Mouse (Mus musculus) lung, adult 2 months (tissue): ENCODE measurements around the gene Fmo4. TPM values are rescaled to one million over a fixed set of nuclear protein-coding genes. Genes with fewer than 3 reads are reported as not detected.
A peak's percentile ranks its signal among the peaks of the same experiment; 100 is the strongest.
"Not testable (repeated sequence)": the region's sequence is repeated elsewhere in the genome, so short reads cannot be mapped to it uniquely, and the experiment has no call there.

Experiments used
- DNase-seq: peaks from one replicate; pipeline ENCODE4 v3.0.0; 2022
- H3K4me1 ChIP-seq: fragments of 200-500 bp; 2 replicates; pipeline ENCODE4 v1.6.1; 2011; ENCODE audit warnings: low read length; ENCODE audit not compliant: control insufficient read depth, insufficient read depth
- H3K4me3 ChIP-seq: fragments of 200-500 bp; replicated peaks from 2 replicates; pipeline ENCODE3; 2011; ENCODE audit warnings: low read depth, mild to moderate bottlenecking, control low read depth, low read length; ENCODE audit errors: extremely low read depth
- CTCF ChIP-seq: fragments of 200-500 bp; IDR thresholded peaks from 2 replicates; pipeline ENCODE4 v1.5.1; 2011; ENCODE audit warnings: mild to moderate bottlenecking, low read length, control low read depth; ENCODE audit not compliant: insufficient read depth
- POLR2A ChIP-seq: fragments of 200-500 bp; IDR thresholded peaks from 2 replicates; pipeline ENCODE4 v1.6.1; 2011; ENCODE audit warnings: low read depth, mild to moderate bottlenecking, control low read depth, low read length, borderline replicate concordance; ENCODE audit errors: extremely low read depth
- WGBS: fragments of 180-500 bp; shearing (Covaris S2); methylation state at CpG from one replicate; pipeline ENCODE4 v1.1.7; 2018; 5-methylcytosine and 5-hydroxymethylcytosine counted together
- polyA plus RNA-seq: library from polyadenylated mRNA; depleted of rRNA; stranded (reverse); fragments of >200 nt; gene quantifications from 2 replicates; pipeline ENCODE4 v1.2.3, GENCODE M21; 2012

The Fmo4 gene
- polyA plus RNA-seq, 1 experiment: 2.4 TPM

DNA sequence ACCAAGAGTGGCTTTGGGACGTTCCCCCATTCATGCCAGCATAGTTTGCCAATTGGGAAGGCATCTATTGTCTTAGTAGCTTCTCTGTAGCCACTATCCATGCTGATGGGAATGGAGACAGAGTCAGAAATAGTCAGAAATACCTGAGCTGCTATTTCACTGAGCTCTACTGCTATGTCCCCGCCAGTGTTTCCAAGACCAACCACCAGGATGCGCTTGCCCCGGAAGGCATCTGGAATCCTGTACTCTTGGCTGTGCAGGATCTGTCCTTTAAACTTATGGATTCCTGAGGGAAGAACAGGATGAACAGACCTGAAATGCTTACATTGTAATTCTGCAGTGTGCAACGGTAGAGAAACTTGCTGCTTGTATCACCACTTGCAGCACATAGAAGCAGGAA is 8.8 kb downstream of the Fmo4 start:
- Histone ChIP-seq H3K4me1 (no peaks in the 10 kb centered on the region), H3K4me3 (no peak overlapping the region)
- no peak for TF ChIP-seq POLR2A
- peak; percentile 37; the same call in 1 of the 2 replicates for TF ChIP-seq CTCF
- 63% methylated on average over 5 of the region's 5 CpGs for WGBS
- no peak for DNase-seq

DNA sequence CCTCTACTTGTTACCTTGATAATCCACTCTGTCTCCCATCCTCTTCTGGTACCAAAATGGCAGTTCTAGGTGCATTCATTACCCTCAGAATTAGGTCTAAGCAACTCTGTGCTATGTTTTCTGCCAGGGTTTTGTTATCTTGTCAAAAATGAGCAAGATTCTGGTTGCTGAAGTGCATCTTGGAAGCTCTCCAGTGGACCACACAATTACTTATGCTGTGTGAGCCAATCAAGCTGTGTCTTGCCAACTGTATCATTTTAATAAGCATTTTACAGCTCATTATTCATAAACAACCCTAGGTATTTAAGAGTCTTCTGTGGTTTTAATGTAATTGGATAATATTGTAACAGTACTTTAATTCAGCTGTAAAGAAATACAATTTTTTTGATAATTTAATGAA is 17.3 kb downstream of the Fmo4 start:
- Histone ChIP-seq H3K4me1 (no peaks in the 10 kb centered on the region), H3K4me3 (no peak overlapping the region)
- TF ChIP-seq POLR2A (no peak), CTCF (no peak)
- DNase-seq: no peak

GRCm38 (mm10) chr1:162792306-162793044 is 21.3 kb downstream of the Fmo4 start:
- 64% methylated on average over 7 of the region's 7 CpGs for WGBS

DNA sequence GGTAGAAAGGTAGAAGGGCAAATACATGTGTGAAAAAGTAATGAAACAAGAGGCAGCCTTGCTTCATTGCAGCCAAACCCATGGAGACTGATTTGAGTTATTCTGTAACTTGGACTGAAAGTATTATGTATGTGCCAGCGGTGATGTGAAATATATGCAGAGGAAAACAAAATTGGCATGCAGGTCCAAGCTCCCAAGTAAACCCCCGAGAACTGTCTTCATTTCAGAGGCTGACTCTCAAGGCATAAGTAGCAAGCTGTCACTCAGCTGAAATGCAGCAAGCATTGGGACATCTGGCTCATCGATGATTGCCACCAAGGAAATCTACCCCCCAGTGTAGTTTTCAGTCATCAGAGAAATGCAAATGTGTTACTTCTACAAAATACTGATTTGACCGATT is 28.6 kb downstream of the Fmo4 start:
- WGBS: 80% methylated on average over 4 of the region's 4 CpGs
- H3K4me1 ChIP-seq: no peaks in the 10 kb centered on the region
- TF ChIP-seq POLR2A (no peak), CTCF (no peak)
- no peak overlapping the region for H3K4me3 ChIP-seq
- DNase-seq: no peak

More at GRCm38 (mm10) chr1:162792306-162793044, 21.3 kb downstream of the Fmo4 start:
- no peak for DNase-seq
- Histone ChIP-seq H3K4me3 (no peak overlapping the region), H3K4me1 (no peaks in the 10 kb centered on the region)
- TF ChIP-seq POLR2A (no peak), CTCF (no peak)

DNA sequence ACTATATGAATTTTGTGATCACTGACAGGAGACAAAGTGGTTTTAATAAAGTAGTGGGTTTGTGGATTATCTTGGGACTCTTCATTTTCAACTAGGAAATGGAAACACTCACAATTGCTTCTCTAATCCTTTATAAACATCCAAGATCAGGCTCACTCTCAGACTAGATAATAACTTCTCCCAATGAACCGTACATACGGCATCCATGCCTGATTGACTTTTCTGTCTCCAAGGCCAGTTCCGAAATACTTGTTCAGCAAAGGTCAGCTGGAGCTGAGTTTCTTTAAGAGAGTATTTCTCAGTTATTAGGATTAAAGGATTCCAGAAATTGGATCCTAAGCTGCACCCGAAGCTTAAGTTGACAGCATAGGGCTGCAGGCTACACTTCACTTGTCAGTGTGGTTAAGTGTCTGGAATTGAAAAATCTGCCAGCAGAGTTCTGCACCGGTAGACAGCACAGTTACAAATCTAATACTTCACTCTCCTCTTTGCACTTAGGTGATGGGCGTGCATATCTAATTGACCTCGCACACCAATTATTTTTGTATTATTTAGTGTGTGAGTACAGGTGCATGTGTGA is 30.0 kb downstream of the Fmo4 start:
- DNase-seq: no peak
- Histone ChIP-seq H3K4me3 (no peak overlapping the region), H3K4me1 (no peaks in the 10 kb centered on the region)
- no peak for TF ChIP-seq POLR2A
- TF ChIP-seq CTCF: no peak
- WGBS: 86% methylated on average over 7 of the region's 7 CpGs

DNA sequence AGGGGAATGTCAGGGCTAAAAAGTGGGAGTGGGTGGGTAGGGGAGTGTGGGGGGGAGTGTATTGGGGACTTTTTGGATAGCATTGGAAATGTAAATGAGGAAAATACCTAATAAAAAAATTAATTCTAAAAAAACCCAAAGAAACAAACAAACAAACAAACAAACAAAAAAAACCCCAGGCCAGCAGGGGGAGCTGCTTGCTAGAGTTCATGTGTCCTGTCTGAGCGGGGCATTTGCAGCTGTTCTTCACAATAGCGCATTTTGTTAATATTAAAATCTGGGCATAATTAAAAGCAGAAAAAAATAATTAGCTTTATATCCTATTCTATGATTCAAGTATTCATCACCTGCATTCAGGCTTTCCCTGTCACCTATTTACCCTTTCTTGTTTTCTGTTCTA is 32.7 kb downstream of the Fmo4 start:
- not testable (repeated sequence) for H3K4me1 ChIP-seq, H3K4me3 ChIP-seq, DNase-seq
- 93% methylated on average over 2 of the region's 2 CpGs for WGBS

GRCm38 (mm10) chr1:162777943-162778538 is 35.7 kb downstream of the Fmo4 start:
- no peak for DNase-seq
- 68% methylated on average over 5 of the region's 5 CpGs for WGBS
- TF ChIP-seq CTCF (no peak), POLR2A (no peak)
- Histone ChIP-seq H3K4me1 (no peaks in the 10 kb centered on the region), H3K4me3 (no peak overlapping the region)

DNA sequence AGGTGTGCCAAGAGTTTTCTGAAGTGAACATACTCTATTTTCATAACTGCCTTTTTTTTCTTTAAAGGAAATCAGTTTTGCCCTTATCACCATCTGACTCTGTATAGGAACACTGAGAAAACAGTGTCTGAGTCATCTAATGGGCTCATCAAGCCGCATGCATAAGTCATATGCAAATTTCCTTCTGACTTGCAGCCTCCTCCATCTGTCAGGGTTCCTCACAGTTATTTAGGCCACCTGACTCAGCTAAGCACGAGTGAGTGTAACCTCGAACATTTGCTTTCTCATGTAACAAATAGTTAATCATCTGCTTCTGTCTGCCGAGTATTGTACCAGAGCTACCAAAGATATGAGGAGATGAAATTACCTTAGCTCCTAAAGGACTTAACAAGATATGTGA is 40.1 kb downstream of the Fmo4 start:
- 68% methylated on average over 4 of the region's 4 CpGs for WGBS
- Histone ChIP-seq H3K4me3 (no peak overlapping the region), H3K4me1 (no peaks in the 10 kb centered on the region)
- no peak for DNase-seq
- TF ChIP-seq CTCF (no peak), POLR2A (no peak)

DNA sequence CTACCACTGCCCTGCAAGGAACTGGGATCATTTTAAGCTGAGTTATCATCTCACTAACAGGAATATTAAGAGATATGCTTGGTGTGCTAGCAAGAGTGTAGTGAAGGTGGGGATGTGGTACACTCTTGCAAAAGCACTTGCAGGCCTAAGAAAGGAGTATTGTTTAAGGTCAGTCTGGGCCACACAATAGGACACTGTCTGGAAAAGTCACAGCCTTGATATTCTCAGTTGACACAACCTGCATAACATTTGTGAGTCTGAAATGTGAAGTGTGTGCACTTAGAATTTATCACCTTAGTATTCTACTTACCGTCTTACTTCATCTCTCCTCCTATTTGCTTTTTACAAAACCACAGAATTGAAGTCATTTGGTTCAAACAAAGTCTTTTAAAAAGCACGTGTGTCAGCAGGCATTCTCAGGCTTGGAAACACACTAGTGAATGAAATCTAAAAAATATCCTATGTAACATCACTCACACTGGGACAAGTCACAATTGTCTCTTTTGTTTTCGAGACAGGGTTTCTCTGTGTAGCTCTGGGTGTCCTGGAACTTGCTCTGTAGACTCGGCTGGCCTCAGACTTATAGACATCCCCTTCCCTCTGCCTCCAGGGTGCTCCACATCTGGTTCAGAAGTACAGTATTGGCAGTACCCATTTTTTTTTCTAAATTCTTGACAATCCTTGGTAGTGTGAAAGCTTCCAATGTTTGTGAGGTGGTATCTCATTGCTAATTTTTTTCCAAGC is 42.0 kb downstream of the Fmo4 start:
- WGBS: 64% methylated on average over 4 of the region's 4 CpGs
- no peak for DNase-seq

GRCm38 (mm10) chr1:162752009-162752408 is 61.8 kb downstream of the Fmo4 start:
- no peak for DNase-seq
- TF ChIP-seq CTCF (no peak), POLR2A (no peak)
- 76% methylated on average over 6 of the region's 6 CpGs for WGBS
- Histone ChIP-seq H3K4me1 (no peaks in the 10 kb centered on the region), H3K4me3 (no peak overlapping the region)

More for the DNA sequence above, 42.0 kb downstream of the Fmo4 start:
- H3K4me1 ChIP-seq: no peaks in the 10 kb centered on the region
- no peak overlapping the region for H3K4me3 ChIP-seq
- TF ChIP-seq POLR2A: no peak
